Mouse (Mus musculus) MEL (cell line): Measurements from ENCODE around the gene Sema3a. TPM values are rescaled to one million over a fixed set of nuclear protein-coding genes. Genes with fewer than 3 reads are reported as not detected.

Experiments used
- DNase-seq: peaks from one replicate; pipeline ENCODE4 v3.0.0; 2011; ENCODE audit warnings: low read depth, low spot score
- H3K27ac ChIP-seq: 2 replicates; pipeline ENCODE4 v1.5.1; 2012; ENCODE audit warnings: low read depth, mild to moderate bottlenecking, control low read depth, low read length, moderate library complexity; ENCODE audit not compliant: control insufficient read depth
- H3K27me3 ChIP-seq, 2 experiments: fragments of 150-350 bp in 1 of 2; sonication (generic) in 1 of 2; 2 replicates each; pipeline ENCODE4 v1.6.1; 2012; ENCODE audit warnings: low read length in 2 of 2, mild to moderate bottlenecking in 2 of 2, improper control_type of control experiment in 1 of 2, moderate library complexity in 1 of 2; ENCODE audit not compliant: insufficient read depth in 2 of 2, control insufficient read depth in 1 of 2
- H3K36me3 ChIP-seq, 2 experiments: 2 replicates each; pipeline ENCODE4 v1.6.1; 2012 to 2014; ENCODE audit warnings: low read length in 2 of 2, improper control_type of control experiment in 1 of 2, inconsistent platforms in 1 of 2, mild to moderate bottlenecking in 1 of 2; ENCODE audit not compliant: insufficient read depth in 2 of 2, control insufficient read depth in 1 of 2
- H3K4me1 ChIP-seq, 2 experiments: fragments of 150-350 bp in 1 of 2; sonication (generic) in 1 of 2; 2 replicates each; pipeline ENCODE4 v1.6.1; 2012; ENCODE audit warnings: low read length in 2 of 2, improper control_type of control experiment in 1 of 2, mild to moderate bottlenecking in 1 of 2; ENCODE audit not compliant: insufficient read depth in 2 of 2, control insufficient read depth in 1 of 2
- H3K4me3 ChIP-seq, 2 experiments: fragments of 150-350 bp in 1 of 2; sonication (generic) in 1 of 2; 2 replicates each; pipeline ENCODE4 v1.5.1; 2012; ENCODE audit warnings: low read depth in 2 of 2, low read length in 2 of 2, mild to moderate bottlenecking in 2 of 2, moderate library complexity in 2 of 2, control low read depth in 1 of 2, improper control_type of control experiment in 1 of 2; ENCODE audit not compliant: control insufficient read depth in 1 of 2, insufficient read depth in 1 of 2
- H3K79me2 ChIP-seq: 2 replicates; pipeline ENCODE4 v1.6.1; 2012; ENCODE audit warnings: mild to moderate bottlenecking, low read length, moderate library complexity; ENCODE audit not compliant: control insufficient read depth, poor library complexity, insufficient read depth
- H3K9ac ChIP-seq: 2 replicates; pipeline ENCODE4 v1.6.1; 2012; ENCODE audit warnings: low read depth, mild to moderate bottlenecking, control low read depth, low read length, moderate library complexity; ENCODE audit not compliant: control insufficient read depth, poor library complexity, severe bottlenecking
- H3K9me3 ChIP-seq: fragments of 150-350 bp; sonication (generic); replicated peaks from 2 replicates; pipeline ENCODE4 v1.6.1; 2012; ENCODE audit warnings: mild to moderate bottlenecking, low read length, improper control_type of control experiment, moderate library complexity; ENCODE audit not compliant: insufficient read depth
- CHD1 ChIP-seq: IDR thresholded peaks from 2 replicates; pipeline ENCODE4 v1.6.1; 2012; ENCODE audit warnings: low read depth, mild to moderate bottlenecking, inconsistent platforms, low read length, improper control_type of control experiment
- CTCF ChIP-seq, 3 experiments: IDR thresholded peaks in 2 of 3; conservative IDR thresholded peaks in 1 of 3; 2 replicates each; pipeline ENCODE4 v1.5.1; 2011 to 2012; ENCODE audit warnings: low read length in 3 of 3, low read depth in 2 of 3, mild to moderate bottlenecking in 2 of 3, improper control_type of control experiment in 1 of 3, inconsistent platforms in 1 of 3, mixed read lengths in 1 of 3, moderate library complexity in 1 of 3; ENCODE audit not compliant: control insufficient read depth in 1 of 3, insufficient read depth in 1 of 3, poor library complexity in 1 of 3, severe bottlenecking in 1 of 3
- E2F4 ChIP-seq: IDR thresholded peaks from 2 replicates; pipeline ENCODE4 v1.6.1; 2011; ENCODE audit warnings: low read depth, low read length, improper control_type of control experiment, borderline replicate concordance
- ELF1 ChIP-seq: IDR thresholded peaks from 2 replicates; pipeline ENCODE4 v1.6.1; 2014; ENCODE audit warnings: low read depth, mild to moderate bottlenecking, inconsistent platforms, low read length, improper control_type of control experiment, moderate library complexity
- GATA1 ChIP-seq: IDR thresholded peaks from 2 replicates; pipeline ENCODE4 v1.6.1; 2011; ENCODE audit warnings: low read depth, low read length, improper control_type of control experiment
- HCFC1 ChIP-seq: IDR thresholded peaks from 2 replicates; pipeline ENCODE4 v1.6.1; 2012; ENCODE audit warnings: low read depth, mild to moderate bottlenecking, inconsistent platforms, low read length, improper control_type of control experiment, moderate library complexity
- MAZ ChIP-seq: IDR thresholded peaks from 2 replicates; pipeline ENCODE4 v1.6.1; 2012; ENCODE audit warnings: low read depth, mild to moderate bottlenecking, inconsistent platforms, low read length, improper control_type of control experiment
- MYB ChIP-seq: IDR thresholded peaks from 2 replicates; pipeline ENCODE4 v1.6.1; 2011; ENCODE audit warnings: mild to moderate bottlenecking, low read depth, low read length, improper control_type of control experiment
- MYC ChIP-seq: IDR thresholded peaks from 2 replicates; pipeline ENCODE4 v1.6.1; 2011; ENCODE audit warnings: low read depth, mild to moderate bottlenecking, low read length, improper control_type of control experiment, moderate library complexity
- NRF1 ChIP-seq: IDR thresholded peaks from 2 replicates; pipeline ENCODE4 v1.6.1; 2014; ENCODE audit warnings: low read depth, mild to moderate bottlenecking, inconsistent platforms, low read length, improper control_type of control experiment, moderate library complexity; ENCODE audit not compliant: poor library complexity, insufficient read depth, severe bottlenecking
- POLR2A ChIP-seq, 2 experiments: IDR thresholded peaks; 2 replicates each; pipeline ENCODE4 v1.6.1; 2011 to 2012; ENCODE audit warnings: low read length in 2 of 2, mild to moderate bottlenecking in 2 of 2, control low read depth in 1 of 2, improper control_type of control experiment in 1 of 2, low read depth in 1 of 2, moderate library complexity in 1 of 2; ENCODE audit not compliant: control insufficient read depth in 1 of 2, insufficient read depth in 1 of 2, poor library complexity in 1 of 2
- POLR2AphosphoS2 ChIP-seq: IDR thresholded peaks from 2 replicates; pipeline ENCODE4 v1.6.1; 2011; ENCODE audit warnings: low read length, improper control_type of control experiment
- POLR2AphosphoS5 ChIP-seq: IDR thresholded peaks from 2 replicates; pipeline ENCODE4 v1.6.1; 2012; ENCODE audit warnings: low read depth, borderline replicate concordance, mild to moderate bottlenecking, inconsistent platforms, low read length, moderate library complexity, mixed read lengths
- RAD21 ChIP-seq: IDR thresholded peaks from 2 replicates; pipeline ENCODE4 v1.6.1; 2011; ENCODE audit warnings: mild to moderate bottlenecking, low read depth, low read length, improper control_type of control experiment
- SMC3 ChIP-seq: IDR thresholded peaks from 2 replicates; pipeline ENCODE4 v1.6.1; 2011; ENCODE audit warnings: low read depth, low read length, improper control_type of control experiment
- TCF12 ChIP-seq: IDR thresholded peaks from 2 replicates; pipeline ENCODE4 v1.6.1; 2014; ENCODE audit warnings: low read depth, mild to moderate bottlenecking, inconsistent platforms, low read length, improper control_type of control experiment, moderate library complexity
- UBTF ChIP-seq: IDR thresholded peaks from 2 replicates; pipeline ENCODE4 v1.6.1; 2012; ENCODE audit warnings: low read depth, mild to moderate bottlenecking, inconsistent platforms, low read length, improper control_type of control experiment, moderate library complexity, borderline replicate concordance; ENCODE audit not compliant: insufficient read depth
- USF1 ChIP-seq: IDR thresholded peaks from 2 replicates; pipeline ENCODE4 v1.6.1; 2014; ENCODE audit warnings: low read depth, mild to moderate bottlenecking, inconsistent platforms, low read length, improper control_type of control experiment, moderate library complexity
- USF2 ChIP-seq, 2 experiments: IDR thresholded peaks; 2 replicates each; pipeline ENCODE4 v1.6.1; 2011 to 2012; ENCODE audit warnings: improper control_type of control experiment in 2 of 2, low read length in 2 of 2, borderline replicate concordance in 1 of 2, inconsistent platforms in 1 of 2, low read depth in 1 of 2, mild to moderate bottlenecking in 1 of 2; ENCODE audit not compliant: insufficient read depth in 1 of 2
- ZC3H11A ChIP-seq: IDR thresholded peaks from 2 replicates; pipeline ENCODE4 v1.6.1; 2012; ENCODE audit warnings: low read depth, mild to moderate bottlenecking, inconsistent platforms, low read length, improper control_type of control experiment
- ZKSCAN1 ChIP-seq: IDR thresholded peaks from 2 replicates; pipeline ENCODE4 v1.6.1; 2012; ENCODE audit warnings: low read depth, mild to moderate bottlenecking, inconsistent platforms, low read length, improper control_type of control experiment, moderate library complexity
- ZMIZ1 ChIP-seq: IDR thresholded peaks from 2 replicates; pipeline ENCODE4 v1.6.1; 2012; ENCODE audit warnings: low read depth, mild to moderate bottlenecking, inconsistent platforms, low read length, improper control_type of control experiment, moderate library complexity
- ZNF384 ChIP-seq: IDR thresholded peaks from 2 replicates; pipeline ENCODE4 v1.6.1; 2012; ENCODE audit warnings: low read depth, mild to moderate bottlenecking, inconsistent platforms, low read length, improper control_type of control experiment
- polyA plus RNA-seq, 2 experiments: library from polyadenylated mRNA; stranded (reverse) in 1 of 2; unstranded in 1 of 2; fragments of >175 nt in 1 of 2; fragments of >200 nt in 1 of 2; gene quantifications; 2 replicates each; pipeline versions ENCODE4 v1.2.1 to v1.2.4; 2012; ENCODE audit warnings: low replicate concordance in 2 of 2, low read depth in 1 of 2; ENCODE audit not compliant: insufficient read length in 2 of 2, insufficient read depth in 1 of 2, missing spikeins in 1 of 2
- total RNA-seq: library from RNA; depleted of rRNA; stranded (reverse); fragments of 300-350 nt; gene quantifications from 2 replicates; pipeline ENCODE4 v1.2.3, GENCODE M21; 2012

The Sema3a gene
- total and polyA plus RNA-seq, 3 experiments: not detected

DNA sequence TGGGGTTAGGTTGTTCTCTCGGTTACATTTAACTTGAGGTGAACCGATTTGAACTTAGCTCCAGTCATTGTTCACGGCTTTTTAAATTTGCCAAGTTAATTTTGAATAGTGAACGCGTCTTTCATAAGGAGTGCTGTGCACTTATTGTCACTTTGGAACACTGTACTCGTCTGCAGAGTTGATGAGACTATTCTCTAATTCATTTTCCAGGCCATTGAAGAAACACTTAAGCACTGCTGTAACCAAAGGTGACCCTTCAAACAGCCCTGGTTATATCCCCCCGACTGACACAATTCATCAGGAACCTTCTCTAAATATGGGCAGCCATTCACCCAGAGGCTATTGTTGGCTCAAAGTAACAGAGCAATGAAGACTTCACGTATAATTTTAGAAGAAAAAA is 8.0 kb upstream of the Sema3a start:
- no peaks in the 10 kb centered on the region for H3K9me3 ChIP-seq
- H3K4me1 ChIP-seq: no peaks in the 10 kb centered on the region
- no peaks in the 10 kb centered on the region for H3K36me3 ChIP-seq
- DNase-seq: no peak
- no peak overlapping the region for H3K27ac ChIP-seq
- H3K4me3 ChIP-seq: no peak overlapping the region
- TF ChIP-seq GATA1 (no peak), TCF12 (no peak), POLR2A (IDR thresholded peaks at IDR 0.05; ENCODE audit: control insufficient read depth in 1 of 2, insufficient read depth in 1 of 2, low read depth in 1 of 2, low read length in 2 of 2, poor library complexity in 1 of 2) (no peak), E2F4 (no peak), ZC3H11A (no peak)
- no peak overlapping the region for H3K9ac ChIP-seq
- H3K27me3 ChIP-seq: no peaks in the 10 kb centered on the region
- no peaks in the 10 kb centered on the region for H3K79me2 ChIP-seq

DNA sequence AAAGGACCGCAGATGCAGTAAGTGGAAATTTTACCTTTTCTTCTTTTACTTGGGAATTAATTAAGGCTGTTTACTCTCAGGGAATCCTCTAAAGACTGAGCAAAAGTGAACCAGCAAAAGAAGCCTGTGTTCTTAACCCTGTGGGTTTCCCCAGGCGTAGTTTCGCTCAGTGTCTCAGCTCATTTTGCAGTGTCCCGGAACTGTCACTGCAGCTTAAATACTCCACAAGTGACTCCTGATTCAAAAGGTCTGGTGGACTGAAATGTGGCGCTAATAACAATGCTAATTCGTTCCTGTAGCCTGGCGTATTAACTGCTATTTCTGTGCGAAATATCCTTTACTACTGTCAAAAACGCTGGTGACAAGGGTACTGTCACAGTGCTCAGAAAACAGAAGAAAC is 543 bp downstream of the Sema3a start:
- Histone ChIP-seq H3K36me3 (no peaks in the 10 kb centered on the region), H3K9ac (no peak overlapping the region), H3K27me3 (no peaks in the 10 kb centered on the region), H3K4me3 (no peak overlapping the region), H3K9me3 (no peaks in the 10 kb centered on the region), H3K79me2 (no peaks in the 10 kb centered on the region), H3K4me1 (no peaks in the 10 kb centered on the region), H3K27ac (no peak overlapping the region)
- DNase-seq: no peak
- TF ChIP-seq GATA1 (no peak), ZKSCAN1 (no peak), UBTF (no peak), MAZ (no peak), ZMIZ1 (no peak), CHD1 (no peak), POLR2A (IDR thresholded peaks at IDR 0.05; ENCODE audit: control insufficient read depth in 1 of 2, insufficient read depth in 1 of 2, low read depth in 1 of 2, low read length in 2 of 2, poor library complexity in 1 of 2) (no peak), SMC3 (no peak), ELF1 (no peak), RAD21 (no peak)

DNA sequence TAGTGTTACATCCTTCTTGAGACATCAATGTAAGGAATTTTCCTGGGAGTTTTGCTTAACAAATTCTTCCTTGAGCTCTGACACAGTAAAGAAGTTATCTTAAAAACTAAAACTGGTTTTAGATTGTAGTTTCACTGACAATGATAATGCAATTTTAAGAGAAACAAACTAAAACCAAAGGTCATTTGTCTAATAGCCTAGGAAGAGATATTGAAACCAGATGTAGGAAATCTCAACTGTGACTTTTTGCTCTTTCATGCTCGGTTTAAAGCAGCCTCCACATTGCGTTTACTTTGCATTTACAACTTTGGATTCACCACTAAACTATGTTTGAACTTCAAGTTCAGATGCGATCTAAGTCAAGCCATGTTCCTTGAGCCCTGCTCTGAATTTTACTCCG is 982 bp downstream of the Sema3a start:
- Histone ChIP-seq H3K79me2 (no peaks in the 10 kb centered on the region), H3K4me3 (no peak overlapping the region), H3K36me3 (no peaks in the 10 kb centered on the region), H3K9ac (no peak overlapping the region), H3K9me3 (no peaks in the 10 kb centered on the region), H3K27me3 (no peaks in the 10 kb centered on the region), H3K27ac (no peak overlapping the region), H3K4me1 (no peaks in the 10 kb centered on the region)
- TF ChIP-seq TCF12: no peak
- TF ChIP-seq ZKSCAN1: no peak
- TF ChIP-seq CHD1: no peak
- no peak for TF ChIP-seq USF1
- no peak for TF ChIP-seq POLR2AphosphoS2
- no peak for TF ChIP-seq MYB
- no peak for TF ChIP-seq UBTF
- no peak for TF ChIP-seq CTCF (IDR thresholded peaks at IDR 0.05 in 2 of 3, conservative IDR thresholded peaks at IDR 0.05 in 1 of 3; ENCODE audit: control insufficient read depth in 1 of 3, insufficient read depth in 1 of 3, low read depth in 2 of 3, low read length in 3 of 3, poor library complexity in 1 of 3, severe bottlenecking in 1 of 3)
- TF ChIP-seq NRF1: no peak
- TF ChIP-seq E2F4: no peak
- no peak for TF ChIP-seq USF2 (IDR thresholded peaks at IDR 0.05; ENCODE audit: borderline replicate concordance in 1 of 2, insufficient read depth in 1 of 2, low read depth in 1 of 2, low read length in 2 of 2)
- TF ChIP-seq ZNF384: no peak
- TF ChIP-seq HCFC1: no peak
- TF ChIP-seq POLR2AphosphoS5: no peak
- no peak for TF ChIP-seq MAZ
- TF ChIP-seq MYC: no peak
- no peak for DNase-seq
